Mouse (Mus musculus): ENCODE measurements around the gene Amotl1.

DNA sequence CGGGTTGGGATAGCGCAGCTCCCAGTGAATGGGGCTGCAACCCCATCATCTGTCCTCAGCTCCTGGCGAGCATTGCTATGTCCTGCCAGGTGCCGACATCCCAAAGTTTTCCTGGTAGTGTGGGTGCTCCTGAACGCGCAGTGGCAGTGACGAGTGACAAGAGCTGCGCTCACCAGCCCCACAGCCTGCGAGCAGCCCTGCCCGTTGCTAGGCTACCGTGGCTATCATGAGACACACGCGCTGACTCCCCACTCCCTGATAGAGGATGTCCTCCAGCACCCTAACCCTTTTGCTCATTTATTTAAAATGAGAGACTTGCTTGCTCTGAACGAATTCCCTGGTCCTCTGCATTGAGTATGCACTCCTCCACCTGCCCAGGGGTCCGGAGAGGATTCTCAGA is 10.7 kb downstream of the Amotl1 start:
- no peak for TF ChIP-seq GATA1 (IDR thresholded peaks at IDR 0.05; ENCODE audit: borderline replicate concordance, low read length)
- no peak for TF ChIP-seq FLI1 (IDR thresholded peaks at IDR 0.05; ENCODE audit: low read length)
